Mouse (Mus musculus): Measurements from ENCODE around the gene Gmcl1.

Gene Gmcl1

DNA sequence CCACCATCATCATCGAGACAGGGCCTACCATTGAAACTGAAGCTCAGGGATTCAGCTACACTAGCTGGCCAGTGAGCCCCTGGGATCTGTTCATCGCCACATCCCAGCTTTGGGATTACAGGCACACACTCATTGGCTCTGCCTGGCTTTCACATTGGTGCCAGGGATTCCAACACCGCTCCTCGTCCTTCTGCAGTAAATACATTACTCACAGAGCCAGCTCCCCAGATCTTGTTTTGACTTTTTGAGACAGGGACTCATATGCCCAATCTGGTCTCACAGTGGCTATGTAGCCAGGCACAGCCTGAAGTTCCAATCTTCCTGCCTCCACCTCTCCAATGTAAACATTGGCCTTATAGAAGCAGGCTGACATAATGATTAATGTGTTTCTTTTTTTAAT, 3.1 kb upstream of the Gmcl1 start:
- DNase-seq (ENCODE audit: low read depth) = no peak

DNA sequence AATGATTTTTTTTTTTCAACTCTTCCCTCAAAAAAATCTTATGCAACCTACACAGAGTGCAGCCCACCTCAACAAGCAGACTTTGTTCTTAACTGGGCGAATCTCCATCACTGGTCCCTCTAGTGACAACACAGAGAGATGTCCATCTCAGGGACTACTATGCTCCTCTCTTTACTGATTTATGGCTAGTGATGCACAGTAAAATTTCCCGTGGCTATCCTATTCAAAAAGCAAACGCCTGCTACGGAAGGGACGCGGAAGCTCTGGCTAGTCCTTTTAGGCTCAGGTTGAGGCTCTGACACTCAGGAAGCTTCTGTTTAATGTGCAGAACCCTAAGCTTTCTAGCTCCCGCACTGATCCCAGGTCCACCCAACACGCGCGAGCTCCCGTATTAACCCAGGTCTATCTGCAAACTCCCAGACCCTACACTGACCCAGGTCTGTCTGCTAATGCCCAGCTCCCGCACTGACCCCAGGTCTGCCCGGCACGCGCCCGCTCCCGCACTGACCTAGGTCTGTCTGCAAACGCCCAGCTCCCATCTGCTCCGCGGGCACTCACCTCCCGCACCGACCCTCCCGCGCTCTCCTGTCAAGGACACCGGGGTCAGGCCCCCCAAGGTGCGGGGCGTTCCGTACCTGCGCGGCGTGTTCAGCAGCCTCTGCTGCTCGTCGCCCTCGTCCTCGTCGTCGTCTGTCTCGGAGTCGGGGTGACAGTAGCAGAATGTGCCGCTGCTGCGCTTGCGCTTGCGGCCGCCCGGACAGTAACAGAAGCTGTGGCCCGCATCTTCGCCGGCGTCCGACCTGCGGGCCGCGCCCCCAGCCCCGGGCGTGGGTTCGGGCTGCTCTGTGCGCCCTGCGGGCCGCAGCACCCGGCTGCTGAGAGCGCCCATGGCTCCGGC, 658 bp downstream of the Gmcl1 start:
- DNase-seq (ENCODE audit: low read depth) = no peak

DNA sequence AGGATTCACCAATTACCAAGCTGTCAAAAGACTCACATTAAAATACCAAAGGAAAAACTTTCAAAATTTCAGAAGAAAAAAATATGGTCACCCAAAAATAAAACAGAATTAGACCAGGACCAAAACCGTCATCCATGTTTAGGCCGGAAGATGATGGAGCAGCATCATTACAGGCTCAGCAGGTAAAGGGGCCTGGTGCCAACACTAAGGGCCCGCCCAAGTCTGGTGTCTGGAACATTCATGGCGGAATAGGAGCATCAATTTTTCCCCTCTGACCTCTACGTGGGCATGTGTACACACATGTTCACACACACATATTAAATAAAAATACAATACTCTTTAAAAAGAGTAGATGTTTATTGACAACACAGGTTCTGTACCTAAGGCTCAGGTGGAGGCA, 4.5 kb downstream of the Gmcl1 start:
- DNase-seq (ENCODE audit: low read depth) = no peak

DNA sequence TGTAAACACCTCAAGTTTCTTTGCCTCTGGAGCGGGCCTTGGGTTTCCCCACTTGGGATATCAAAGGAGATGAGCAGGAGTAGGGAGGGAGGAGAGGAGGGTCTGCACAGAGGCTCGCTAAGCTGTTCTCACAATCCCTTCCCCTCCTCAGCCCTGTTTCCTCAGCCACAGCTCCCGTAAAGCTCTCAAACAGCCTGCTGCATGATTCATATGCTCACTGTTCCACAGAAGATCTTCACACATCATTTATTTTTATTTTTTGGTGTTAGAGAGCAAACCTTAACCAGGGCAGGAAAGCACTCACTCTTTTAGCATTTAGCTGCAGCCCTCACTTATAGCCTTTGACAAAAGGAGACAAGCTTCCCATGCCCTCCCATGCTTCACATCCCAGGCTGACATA, 11.2 kb downstream of the Gmcl1 start:
- no peak for DNase-seq (ENCODE audit: low read depth)

DNA sequence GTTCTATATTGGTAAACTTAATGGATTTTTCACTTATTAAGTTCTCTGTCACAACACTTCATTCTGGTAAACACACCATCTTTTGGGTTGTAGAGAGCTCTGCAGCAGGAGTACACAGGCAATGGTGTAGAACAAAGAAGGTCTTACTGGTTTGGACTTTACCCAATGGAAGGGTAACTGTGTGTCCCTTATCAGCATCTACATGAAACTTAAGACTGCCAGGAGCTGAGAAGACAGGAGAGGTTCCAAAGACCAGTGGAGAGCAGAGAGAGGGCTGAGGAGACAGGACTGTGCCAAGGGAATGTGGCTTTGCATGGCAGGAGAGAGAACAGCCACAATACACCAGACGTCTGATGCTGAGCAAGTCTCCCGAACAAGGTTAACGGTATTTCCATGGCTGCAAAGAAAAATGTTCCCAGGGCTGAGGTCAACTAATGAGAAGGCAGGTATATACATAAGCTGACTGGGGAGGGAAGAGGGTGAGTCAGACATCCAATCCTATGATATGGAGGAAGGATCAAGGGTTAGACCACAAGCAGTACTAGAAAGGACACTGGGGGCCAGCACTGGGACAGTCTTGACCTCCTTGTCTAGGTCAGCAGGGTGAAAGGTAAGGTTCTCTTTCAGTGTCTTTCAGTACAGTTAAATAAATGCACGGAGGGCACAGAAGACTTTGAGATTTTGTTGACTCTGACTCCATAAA, 25.0 kb downstream of the Gmcl1 start:
- no peak for DNase-seq (ENCODE audit: low read depth)

DNA sequence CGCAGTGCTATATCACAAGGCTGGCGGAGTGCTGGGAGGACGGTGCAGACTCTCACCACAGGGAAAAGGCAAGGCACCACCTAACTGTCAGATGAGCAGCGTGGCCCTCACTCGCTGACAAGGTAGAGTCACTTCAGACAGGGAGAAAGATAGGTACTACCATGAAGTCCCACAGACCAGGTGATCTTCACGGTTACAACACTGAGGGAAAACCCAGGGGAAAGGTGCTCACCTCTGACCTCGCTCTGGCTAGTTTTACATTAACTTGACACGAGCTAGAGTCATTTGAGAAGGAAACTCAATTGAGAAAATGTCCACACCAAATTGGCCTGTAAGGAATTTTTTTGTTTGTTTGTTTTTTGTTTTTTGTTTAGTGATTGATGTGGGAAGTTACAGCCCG, 30.6 kb downstream of the Gmcl1 start:
- DNase-seq (ENCODE audit: low read depth) = no peak

DNA sequence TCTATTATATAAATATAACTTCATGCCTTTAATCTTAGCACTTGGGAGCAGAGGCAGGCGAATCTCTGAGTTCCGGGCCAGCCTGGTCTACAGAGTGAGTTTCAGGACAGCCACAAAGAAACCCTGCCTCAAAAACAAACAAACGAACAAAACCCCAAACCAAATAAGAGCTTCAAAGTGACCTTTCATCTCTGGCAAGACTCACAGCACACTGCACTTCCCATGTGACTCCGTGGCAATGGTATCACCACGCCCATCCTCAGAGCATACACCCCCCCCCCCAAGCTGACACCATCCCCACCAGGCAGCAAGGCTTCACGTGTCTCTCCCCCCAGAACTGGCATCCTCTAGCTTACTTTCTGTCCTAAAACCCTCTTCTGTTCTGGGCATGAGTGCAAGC, 35.3 kb downstream of the Gmcl1 start:
- no peak for DNase-seq (ENCODE audit: low read depth)

DNA sequence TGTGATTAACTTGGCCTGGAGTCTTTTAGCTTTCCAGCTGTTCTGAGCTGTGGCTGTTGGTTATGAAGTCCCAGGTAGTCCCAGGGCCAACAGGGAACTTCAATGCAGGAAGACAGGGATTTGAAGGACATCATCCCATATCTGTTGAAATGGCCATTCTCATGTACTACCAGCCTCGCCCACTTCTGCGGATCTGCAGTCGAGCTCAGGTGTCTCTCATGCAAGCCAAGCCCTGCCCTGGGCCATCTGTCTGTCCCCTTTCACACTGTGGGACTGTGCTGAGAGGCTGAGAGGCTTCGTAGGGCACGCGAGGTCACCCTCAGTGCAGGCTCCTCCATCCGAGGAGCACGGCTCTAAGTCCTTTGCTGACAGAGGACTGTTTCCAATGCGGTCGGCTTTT, 37.0 kb downstream of the Gmcl1 start:
- DNase-seq (ENCODE audit: low read depth) = no peak

DNA sequence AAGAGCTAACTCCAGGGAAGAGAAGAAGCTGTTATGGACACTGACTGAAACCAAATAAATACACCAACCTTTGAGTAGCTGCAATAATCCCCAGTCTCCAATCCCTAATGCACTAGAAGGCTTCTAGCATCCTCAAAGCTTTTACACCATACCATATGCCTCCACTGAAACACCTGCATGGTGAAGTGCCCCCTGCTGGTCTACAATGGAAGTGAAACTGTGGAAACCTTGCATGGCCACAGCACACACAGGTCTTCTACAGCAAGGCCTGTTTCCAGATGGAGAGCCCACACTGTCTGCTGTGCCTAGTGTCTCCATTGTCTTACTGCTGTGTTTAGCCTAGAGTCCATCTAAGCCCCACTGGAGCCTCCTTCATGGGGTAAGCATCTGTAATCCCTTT, 38.7 kb downstream of the Gmcl1 start:
- DNase-seq (ENCODE audit: low read depth) = peak; percentile 75

DNA sequence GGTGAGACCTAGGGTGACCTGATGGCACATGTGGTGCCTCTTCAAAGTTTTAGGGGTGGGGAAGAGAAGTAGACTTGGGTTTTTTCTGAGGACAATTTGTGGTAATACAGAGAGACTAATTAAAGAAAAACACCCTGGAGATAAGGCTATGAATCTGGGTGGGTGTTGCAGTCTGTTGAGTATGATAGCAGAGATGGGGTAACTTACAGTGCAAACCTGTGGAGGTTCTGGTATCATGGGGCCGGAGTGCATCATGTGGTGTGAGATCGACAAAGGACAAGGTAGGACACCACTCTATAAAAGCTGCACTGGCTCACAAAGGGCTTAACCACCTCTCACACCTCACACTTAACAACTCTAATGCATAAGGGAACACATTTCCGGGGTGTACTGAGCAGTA, 43.5 kb downstream of the Gmcl1 start:
- no peak for DNase-seq (ENCODE audit: low read depth)

DNA sequence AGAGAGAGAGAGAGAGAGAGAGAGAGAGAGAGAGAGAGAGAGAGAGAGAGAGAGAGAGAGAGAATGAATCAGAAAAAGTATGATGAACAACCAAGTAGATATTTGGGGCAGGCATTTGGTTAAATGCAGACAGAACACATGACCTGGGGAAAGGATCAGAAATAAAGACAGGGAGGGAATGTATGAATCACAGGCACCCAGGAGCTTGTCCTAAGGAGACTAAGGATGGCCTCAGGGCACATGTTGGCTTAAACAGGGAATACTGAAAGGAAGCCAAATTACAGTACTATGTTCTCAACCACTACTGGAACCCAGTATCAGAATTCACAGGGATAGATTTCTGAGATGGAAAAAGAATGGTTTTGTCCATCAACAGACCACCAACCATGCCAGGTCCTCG, 46.2 kb downstream of the Gmcl1 start:
- DNase-seq (ENCODE audit: low read depth) = no peak

DNA sequence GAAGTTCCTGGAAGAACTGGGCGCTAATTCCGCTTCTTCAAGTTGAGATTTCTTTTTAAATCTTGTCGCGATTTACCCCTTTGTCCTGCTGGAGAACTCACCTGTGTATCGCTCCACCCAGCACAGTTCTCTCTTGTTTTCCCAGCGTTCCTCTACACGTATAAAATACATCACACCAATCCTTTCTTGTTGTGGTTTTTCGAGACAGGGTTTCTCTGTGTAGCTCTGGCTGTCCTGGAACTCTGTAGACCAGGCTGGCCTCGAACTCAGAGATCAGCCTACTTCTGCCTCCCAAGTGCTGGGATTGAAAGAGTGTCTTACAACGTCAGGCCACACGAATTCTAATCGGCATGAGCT, 48.5 kb downstream of the Gmcl1 start:
- no peak for DNase-seq (ENCODE audit: low read depth)

DNA sequence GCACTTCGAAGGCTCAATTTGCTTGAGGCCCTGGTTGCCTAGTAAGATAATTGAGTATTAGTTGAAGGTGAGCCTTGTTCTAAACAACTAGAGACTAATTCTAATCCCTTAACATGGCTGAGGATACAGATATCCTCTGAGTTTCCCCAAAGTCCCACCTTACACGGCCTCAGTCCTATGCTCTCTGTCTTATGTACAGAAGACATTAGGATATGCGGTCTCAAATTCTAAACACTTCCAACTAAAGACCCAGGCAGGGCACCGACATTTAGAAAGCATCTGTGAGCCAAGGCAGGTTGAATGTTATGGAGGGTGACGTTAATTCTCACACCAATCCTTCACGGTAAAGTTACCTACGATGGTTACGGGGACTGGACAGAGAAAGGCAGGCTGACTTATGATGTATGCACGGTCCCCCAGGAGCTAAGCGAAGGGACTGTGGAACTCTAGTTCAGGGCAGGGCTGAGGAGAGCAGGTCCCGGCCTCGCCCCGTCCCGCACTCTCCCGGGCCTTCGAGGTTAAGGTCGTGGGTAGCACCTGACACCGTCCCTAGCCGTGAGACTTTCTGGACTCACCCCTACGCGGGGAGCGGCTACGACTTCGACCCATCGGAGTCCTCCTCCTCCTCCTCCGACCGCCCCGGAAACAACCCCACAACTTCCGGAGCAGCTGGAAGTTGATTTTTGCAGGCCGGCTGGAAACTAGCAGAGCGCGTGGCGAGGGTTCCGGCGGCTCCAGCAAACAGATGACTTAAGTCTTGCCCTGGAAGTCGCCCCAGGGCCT, 49.1 kb downstream of the Gmcl1 start, which contains the start of gene Snrnp27:
Snrnp27 (minus strand) TSS at position 651 of the 783 bp plus-strand sequence.
- peak; percentile 93 for DNase-seq (ENCODE audit: low read depth)

DNA sequence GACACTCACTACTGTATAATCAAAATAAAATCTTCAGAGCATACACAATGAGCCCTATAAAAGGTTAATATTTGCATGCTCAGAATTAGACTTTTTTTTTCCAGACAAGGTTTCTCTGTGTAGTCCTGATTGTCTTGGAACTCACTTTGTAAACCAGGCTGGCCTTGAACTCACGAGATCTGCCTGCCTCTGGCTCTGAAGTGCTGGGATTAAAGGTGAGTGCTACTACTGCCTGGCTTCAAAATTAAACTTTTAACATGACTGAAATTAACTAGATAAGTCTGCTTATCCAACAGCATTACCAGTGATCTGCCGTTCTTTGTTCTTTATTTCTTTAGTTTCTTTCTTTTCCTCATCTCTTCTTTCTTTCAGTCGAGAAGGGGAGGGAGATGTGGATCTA, 51.9 kb downstream of the Gmcl1 start:
- DNase-seq (ENCODE audit: low read depth) = no peak

DNA sequence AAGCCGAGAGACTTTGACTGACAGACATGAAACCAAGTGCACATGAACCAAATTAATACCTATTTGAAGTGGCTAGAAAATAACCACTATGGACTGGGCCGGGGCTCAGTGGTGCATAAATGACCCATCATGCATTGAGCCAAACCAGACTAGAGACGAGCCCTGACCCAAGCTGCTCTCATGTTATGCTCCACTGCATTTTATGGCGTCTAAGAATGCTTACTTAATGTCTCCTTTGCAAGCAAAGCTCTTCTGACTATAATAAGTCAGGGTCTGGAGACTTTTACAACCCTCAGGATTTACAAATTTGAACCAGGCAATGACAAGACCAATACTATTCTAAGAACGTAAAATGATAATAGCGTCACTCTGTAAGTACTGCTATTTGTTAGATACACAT, 54.8 kb downstream of the Gmcl1 start:
- no peak for DNase-seq (ENCODE audit: low read depth)

DNA sequence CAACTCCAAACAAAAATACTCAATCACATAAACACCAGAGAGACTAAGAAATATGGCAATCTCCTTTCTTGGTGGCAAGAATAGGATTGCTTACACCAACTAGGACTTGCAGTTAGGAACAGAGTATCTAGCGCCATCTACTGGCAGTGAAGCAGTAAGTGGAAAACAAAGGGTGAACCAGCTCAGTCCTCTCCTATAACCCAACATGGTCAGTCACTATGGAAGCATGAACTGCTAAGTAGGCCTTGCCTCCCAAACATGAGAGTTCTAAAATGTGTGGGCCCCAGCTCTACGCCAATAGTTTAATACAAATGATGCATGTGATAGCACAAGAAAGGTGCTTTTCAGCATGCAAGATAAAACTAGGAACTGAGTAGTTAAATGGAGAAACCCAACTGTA, 62.3 kb downstream of the Gmcl1 start:
- peak; percentile 68 for DNase-seq (ENCODE audit: low read depth)

DNA sequence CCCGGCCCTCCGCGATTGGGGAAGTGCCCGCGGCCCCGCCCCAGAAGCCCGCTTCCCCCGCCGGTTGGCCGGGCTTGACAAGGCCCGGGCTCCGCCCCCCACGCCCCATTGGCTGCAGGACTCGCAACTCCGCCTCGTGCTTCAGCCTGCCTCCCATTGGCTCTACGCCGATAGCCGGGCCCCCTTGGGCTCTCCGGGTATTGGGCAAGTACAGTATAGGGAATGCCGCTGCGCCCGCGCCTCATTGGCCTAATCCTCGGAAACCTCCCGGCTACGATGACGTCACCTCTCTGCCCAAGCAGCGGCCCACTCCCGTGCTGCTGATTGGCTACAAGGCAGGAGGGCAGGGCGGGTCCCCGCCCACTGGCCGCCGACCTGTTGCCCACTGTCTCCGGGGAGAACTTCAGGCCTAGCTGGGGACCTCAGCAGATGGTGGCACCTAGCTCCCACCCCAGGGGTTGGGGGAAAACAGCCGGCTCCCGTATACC, 63.9 kb downstream of the Gmcl1 start:
- peak; percentile 99 for DNase-seq (ENCODE audit: low read depth)

DNA sequence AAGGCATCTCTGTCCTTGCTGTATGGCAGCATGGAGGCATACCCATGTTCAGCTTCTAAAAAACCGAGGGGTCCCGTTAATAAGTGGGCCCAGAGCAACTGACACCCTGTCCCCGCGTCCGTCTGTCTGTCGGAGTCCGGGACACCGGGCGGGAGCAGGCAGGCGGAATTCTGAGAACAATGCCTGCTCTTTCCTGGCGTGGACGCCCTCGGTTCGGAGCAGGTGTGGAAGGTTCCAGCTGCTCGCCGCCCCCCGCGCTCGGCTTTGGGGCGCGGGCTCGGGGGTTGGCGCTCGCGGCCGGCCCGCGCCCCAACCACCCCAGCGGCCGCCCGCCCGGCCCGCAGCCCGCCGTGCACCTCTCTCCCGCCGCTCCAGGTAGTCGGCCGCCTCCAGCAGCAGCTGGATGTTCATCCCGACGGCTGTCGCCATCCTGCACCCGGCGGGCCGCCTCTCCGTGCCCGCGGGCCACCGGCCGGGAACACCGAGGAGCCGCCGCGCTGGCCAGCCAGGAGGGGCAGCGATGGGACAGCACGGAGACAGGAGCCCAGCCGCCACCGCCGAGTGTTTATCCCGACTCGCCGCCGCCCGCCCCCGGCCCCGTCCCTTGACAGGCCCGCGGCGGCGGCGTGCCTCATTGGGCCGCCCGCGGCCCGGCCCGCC, 64.5 kb downstream of the Gmcl1 start, which contains the start of gene Mxd1:
Mxd1 (minus strand) TSS at position 582 of the 660 bp plus-strand sequence.
- DNase-seq (ENCODE audit: low read depth) = no peak

DNA sequence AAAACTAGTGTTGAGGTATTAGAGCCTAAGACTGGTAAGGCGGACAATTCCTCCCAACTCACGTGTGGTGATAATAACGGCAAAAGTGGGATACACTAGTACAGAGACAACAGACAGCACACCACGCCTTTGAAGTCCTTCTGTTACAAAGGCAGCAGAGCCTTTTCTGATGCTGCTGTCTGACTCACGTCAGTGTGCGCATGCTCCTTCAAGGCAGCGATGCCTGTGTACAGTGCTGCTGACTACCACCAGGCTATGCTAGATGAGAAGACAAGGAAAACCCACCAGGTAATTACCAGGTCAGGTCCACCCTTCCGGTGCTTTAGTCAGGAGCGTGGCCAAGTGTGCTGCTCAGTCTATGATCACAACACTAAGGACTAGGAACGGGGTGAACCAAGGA, 66.1 kb downstream of the Gmcl1 start:
- DNase-seq (ENCODE audit: low read depth) = no peak

DNA sequence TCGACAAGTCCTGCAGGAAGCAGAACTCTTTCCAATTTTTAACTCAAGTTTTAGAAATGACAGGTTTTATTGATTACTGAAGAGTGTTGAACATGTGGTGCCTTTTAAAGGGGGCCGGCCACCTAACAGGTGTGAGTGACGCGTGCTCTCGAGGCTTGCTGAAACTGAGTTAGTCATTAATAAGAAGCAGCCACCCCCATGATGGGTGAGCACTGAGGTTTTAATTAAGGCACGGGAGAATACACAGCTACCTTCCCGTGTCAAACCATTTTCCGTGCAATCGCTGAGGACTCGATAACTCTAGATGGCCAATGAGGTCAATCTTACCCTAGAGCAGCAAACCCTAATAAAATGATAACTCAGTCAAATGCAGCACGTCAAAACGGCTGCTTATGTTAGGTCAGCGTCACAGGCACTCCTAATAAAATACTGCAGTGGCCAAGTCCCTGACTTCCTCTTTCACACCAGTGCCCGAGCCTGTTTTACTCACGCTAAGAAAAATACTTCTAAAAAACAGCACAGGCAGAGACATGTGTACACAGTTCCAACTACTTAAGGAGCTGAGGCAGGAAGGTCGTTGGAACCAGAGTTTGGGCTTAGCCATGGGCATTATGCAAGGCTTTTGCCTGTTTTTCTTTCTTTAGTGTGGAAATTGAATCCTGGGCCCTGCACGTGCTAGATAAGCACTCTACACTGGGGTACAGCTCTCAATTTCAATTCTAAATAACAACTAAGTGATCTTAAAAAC, 67.4 kb downstream of the Gmcl1 start:
- no peak for DNase-seq (ENCODE audit: low read depth)

DNA sequence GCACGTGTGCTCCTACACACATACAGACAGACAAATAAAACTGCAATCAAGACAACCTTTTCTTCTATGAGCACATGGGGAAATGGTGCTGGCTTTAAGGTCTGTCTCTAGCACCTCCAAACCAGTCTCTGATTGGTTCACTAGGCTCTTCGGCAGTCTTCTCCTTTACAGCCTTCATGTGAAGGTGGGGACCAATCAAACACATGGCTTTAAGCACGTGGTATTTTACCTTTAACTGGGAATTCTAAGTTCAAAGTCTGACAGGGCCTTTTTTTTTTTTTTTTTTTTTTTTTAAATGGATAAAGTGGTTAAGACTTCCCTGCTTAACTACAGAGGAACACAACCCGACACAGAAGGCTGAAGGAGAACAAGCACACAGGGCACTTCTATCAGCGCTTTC, 68.1 kb downstream of the Gmcl1 start:
- no peak for DNase-seq (ENCODE audit: low read depth)
